Mouse (Mus musculus) G1E (cell line): Measurements from ENCODE around the gene Ampd2. TPM values are rescaled to one million over a fixed set of nuclear protein-coding genes. Genes with fewer than 3 reads are reported as not detected.

Experiments
- ATAC-seq: 2 replicates; pipeline ENCODE4 v1.8.0; 2016; ENCODE audit warnings: mild to moderate bottlenecking; ENCODE audit not compliant: insufficient number of reproducible peaks, poor library complexity, low FRiP score, severe bottlenecking; ENCODE audit errors: extremely low read depth
- DNase-seq: peaks from one replicate; pipeline ENCODE4 v3.0.0; 2012; ENCODE audit warnings: low spot score
- H3K27me3 ChIP-seq: 2 replicates; pipeline ENCODE4 v1.6.1; 2012; ENCODE audit warnings: mild to moderate bottlenecking, low read length, inconsistent platforms; ENCODE audit not compliant: insufficient read depth
- H3K36me3 ChIP-seq: replicated peaks from 2 replicates; pipeline ENCODE3; 2012; ENCODE audit warnings: mild to moderate bottlenecking, inconsistent platforms
- H3K4me1 ChIP-seq: 2 replicates; pipeline ENCODE4 v1.6.1; 2012; ENCODE audit warnings: low read depth, low read length, inconsistent platforms, mixed read lengths; ENCODE audit not compliant: insufficient read depth
- H3K4me3 ChIP-seq: 2 replicates; pipeline ENCODE4 v1.5.1; 2012; ENCODE audit warnings: low read depth, mild to moderate bottlenecking, inconsistent platforms, low read length, moderate library complexity, mixed read lengths
- H3K9me3 ChIP-seq: replicated peaks from 2 replicates; pipeline ENCODE4 v1.6.1; 2012; ENCODE audit warnings: inconsistent platforms
- CTCF ChIP-seq: IDR thresholded peaks from 2 replicates; pipeline ENCODE4 v1.5.1; 2012; ENCODE audit warnings: low read depth, low read length, inconsistent platforms, mixed read lengths
- GATA1 ChIP-seq: IDR thresholded peaks from 2 replicates; pipeline ENCODE4 v1.6.1; 2012; ENCODE audit warnings: borderline replicate concordance, low read length, inconsistent platforms, mixed read lengths
- GATA2 ChIP-seq: IDR thresholded peaks from 2 replicates; pipeline ENCODE4 v1.6.1; 2012; ENCODE audit warnings: low read depth, low read length, inconsistent platforms, borderline replicate concordance
- POLR2AphosphoS5 ChIP-seq: IDR thresholded peaks from 2 replicates; pipeline ENCODE4 v1.6.1; 2012; ENCODE audit warnings: low read depth, low read length, inconsistent platforms; ENCODE audit not compliant: insufficient replicate concordance
- TAL1 ChIP-seq: conservative IDR thresholded peaks from 2 replicates; pipeline ENCODE4 v1.6.1; 2012; ENCODE audit warnings: low read depth, low read length, inconsistent platforms, mixed read lengths
- polyA plus RNA-seq: library from polyadenylated mRNA; stranded (reverse); fragments of >175 nt; gene quantifications from 2 replicates; pipeline ENCODE4 v1.2.3, GENCODE M21; 2012
- total RNA-seq, 2 experiments: library from RNA; stranded (forward) in 1 of 2; stranded (reverse) in 1 of 2; fragments of 200-1000 nt in 1 of 2; fragments of >200 nt in 1 of 2; fragmentation: Nextera tagmentation in 1 of 2; gene quantifications; 2 replicates each; pipeline ENCODE4 v1.2.3; 2014 to 2017

Gene Ampd2
- total and polyA plus RNA-seq, 3 experiments = 81.6 to 380 (median 169) TPM

- no peak for ATAC-seq
- peaks cover 6% of the 10 kb centered on the region for H3K4me1 ChIP-seq
- peaks cover 19% of the 10 kb centered on the region for H3K27me3 ChIP-seq
- no peak for DNase-seq
- TF ChIP-seq TAL1 = no peak
- no peak for TF ChIP-seq POLR2AphosphoS5
- TF ChIP-seq GATA2 = no peak
- TF ChIP-seq CTCF = no peak
- TF ChIP-seq GATA1 = no peak
- H3K4me3 ChIP-seq = no peak overlapping the region
- H3K36me3 ChIP-seq = no peaks in the 10 kb centered on the region
- no peaks in the 10 kb centered on the region for H3K9me3 ChIP-seq
Observed at GRCm38 (mm10) chr3:108046944-108047655, 39.4 kb downstream of the Ampd2 start.

GRCm38 (mm10) chr3:108044394-108045140 lies 41.9 kb downstream of the Ampd2 start, which contains the start of gene Gstm4:
TSS of gene Gstm4 (minus strand) at chr3:108044894.
- peaks cover 6% of the 10 kb centered on the region for H3K4me1 ChIP-seq
- DNase-seq = no peak
- no peak for ATAC-seq
- H3K4me3 ChIP-seq = no peak within 1 kb of the TSS
- H3K27me3 ChIP-seq = peaks cover 18% of the 10 kb centered on the region
- H3K36me3 ChIP-seq = no peaks in the 10 kb centered on the region
- no peak for TF ChIP-seq CTCF
- TF ChIP-seq POLR2AphosphoS5 = no peak
- TF ChIP-seq GATA2 = no peak
- no peak for TF ChIP-seq GATA1
- TF ChIP-seq TAL1 = no peak
- H3K9me3 ChIP-seq = no peaks in the 10 kb centered on the region

DNA sequence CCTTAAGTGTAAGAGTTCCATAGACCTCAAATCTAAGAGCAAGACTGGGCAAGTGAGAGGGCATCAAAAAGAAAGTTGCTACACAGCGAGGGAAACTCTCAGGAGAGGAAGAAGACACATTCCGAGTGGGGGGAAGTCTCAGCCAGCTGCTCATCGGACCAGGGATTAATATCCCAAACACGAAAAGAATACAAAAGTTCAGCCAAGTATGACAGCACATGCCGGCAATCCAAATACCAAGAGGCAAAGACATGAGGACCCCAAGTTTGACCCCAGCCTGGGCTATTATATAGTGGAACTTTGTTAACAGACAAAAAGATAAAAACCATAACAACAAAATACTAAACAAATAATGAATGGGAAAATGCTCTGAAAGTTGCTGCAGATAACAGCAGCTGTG lies 53.3 kb downstream of the Ampd2 start:
- ATAC-seq = no peak
- Histone ChIP-seq H3K4me1 (no peaks in the 10 kb centered on the region), H3K27me3 (peaks cover 27% of the 10 kb centered on the region), H3K4me3 (no peak overlapping the region), H3K36me3 (no peaks in the 10 kb centered on the region), H3K9me3 (no peaks in the 10 kb centered on the region)
- TF ChIP-seq POLR2AphosphoS5 = no peak
- no peak for DNase-seq

DNA sequence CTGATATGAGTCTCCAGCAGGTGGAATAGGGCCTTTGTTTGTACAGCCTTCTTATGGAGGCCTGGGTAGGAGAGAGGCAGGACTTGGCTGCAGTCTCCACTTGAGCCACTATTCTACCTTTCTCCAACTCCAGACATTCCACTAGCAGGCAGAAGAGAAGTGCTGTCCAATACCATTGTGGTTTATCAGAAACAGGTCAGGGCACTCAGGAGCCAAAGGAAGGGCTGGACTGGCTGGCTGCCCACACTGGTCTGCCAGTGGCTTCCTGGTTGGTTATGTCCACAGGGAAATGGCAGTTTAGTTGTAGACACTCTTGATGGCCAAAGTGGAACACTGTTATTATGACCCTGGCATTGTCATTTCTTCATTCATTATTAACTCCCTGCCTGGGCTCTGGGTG lies 54.3 kb downstream of the Ampd2 start:
- Histone ChIP-seq H3K4me3 (no peak overlapping the region), H3K27me3 (peaks cover 31% of the 10 kb centered on the region), H3K9me3 (no peaks in the 10 kb centered on the region), H3K4me1 (no peaks in the 10 kb centered on the region), H3K36me3 (no peaks in the 10 kb centered on the region)
- no peak for DNase-seq
- TF ChIP-seq TAL1 (no peak), CTCF (no peak), POLR2AphosphoS5 (no peak), GATA1 (no peak), GATA2 (no peak)
- no peak for ATAC-seq

DNA sequence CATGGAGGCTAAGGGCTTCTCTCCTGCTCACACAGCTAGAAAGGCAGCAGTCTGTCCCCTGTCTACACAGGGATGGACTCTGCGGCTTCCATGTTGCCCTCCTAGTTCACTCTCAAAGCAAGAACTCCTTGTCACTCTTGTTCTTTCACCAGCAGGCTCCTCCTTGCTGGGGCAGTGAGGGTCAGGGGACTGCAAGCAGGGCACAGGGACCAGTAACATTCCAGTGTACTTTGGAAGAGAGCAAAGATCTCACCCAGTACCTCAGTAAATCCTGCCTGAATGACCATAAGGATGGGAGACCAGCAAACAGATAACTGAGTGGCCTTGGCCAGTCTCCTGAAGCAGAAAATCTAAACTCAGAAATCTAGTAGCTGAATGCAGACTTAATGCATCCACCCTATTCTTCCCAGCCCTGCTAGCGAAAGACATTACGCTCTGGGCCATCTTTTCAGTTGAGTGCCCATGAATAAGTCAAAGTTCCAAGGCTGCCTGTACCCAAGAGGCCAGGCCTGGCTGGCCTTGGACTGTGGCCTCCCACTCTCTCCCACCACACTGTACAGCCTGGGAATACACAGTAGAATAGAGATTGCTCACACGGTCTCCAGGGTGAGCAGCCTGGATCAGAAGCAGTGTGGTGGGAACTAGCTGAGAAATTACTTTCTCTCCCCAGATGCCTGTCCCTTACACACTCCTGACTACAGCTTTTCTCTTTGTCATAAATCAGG lies 57.6 kb downstream of the Ampd2 start:
- Histone ChIP-seq H3K9me3 (no peaks in the 10 kb centered on the region), H3K27me3 (peaks cover 37% of the 10 kb centered on the region), H3K4me3 (no peak overlapping the region), H3K36me3 (no peaks in the 10 kb centered on the region), H3K4me1 (no peaks in the 10 kb centered on the region)
- no peak for ATAC-seq
- no peak for DNase-seq
- TF ChIP-seq GATA1 = no peak
- no peak for TF ChIP-seq TAL1
- no peak for TF ChIP-seq CTCF

GRCm38 (mm10) chr3:108026597-108026996 lies 59.9 kb downstream of the Ampd2 start:
- no peaks in the 10 kb centered on the region for H3K9me3 ChIP-seq
- H3K36me3 ChIP-seq = no peaks in the 10 kb centered on the region
- DNase-seq = no peak
- H3K27me3 ChIP-seq = peaks cover 45% of the 10 kb centered on the region
- ATAC-seq = no peak
- no peak overlapping the region for H3K4me3 ChIP-seq
- H3K4me1 ChIP-seq = no peaks in the 10 kb centered on the region
- TF ChIP-seq TAL1 = no peak
- TF ChIP-seq POLR2AphosphoS5 = no peak
- no peak for TF ChIP-seq CTCF
- TF ChIP-seq GATA1 = no peak
- TF ChIP-seq GATA2 = no peak
